Mouse (Mus musculus): ENCODE data around the gene Spats2l.

Spats2l gene

DNA sequence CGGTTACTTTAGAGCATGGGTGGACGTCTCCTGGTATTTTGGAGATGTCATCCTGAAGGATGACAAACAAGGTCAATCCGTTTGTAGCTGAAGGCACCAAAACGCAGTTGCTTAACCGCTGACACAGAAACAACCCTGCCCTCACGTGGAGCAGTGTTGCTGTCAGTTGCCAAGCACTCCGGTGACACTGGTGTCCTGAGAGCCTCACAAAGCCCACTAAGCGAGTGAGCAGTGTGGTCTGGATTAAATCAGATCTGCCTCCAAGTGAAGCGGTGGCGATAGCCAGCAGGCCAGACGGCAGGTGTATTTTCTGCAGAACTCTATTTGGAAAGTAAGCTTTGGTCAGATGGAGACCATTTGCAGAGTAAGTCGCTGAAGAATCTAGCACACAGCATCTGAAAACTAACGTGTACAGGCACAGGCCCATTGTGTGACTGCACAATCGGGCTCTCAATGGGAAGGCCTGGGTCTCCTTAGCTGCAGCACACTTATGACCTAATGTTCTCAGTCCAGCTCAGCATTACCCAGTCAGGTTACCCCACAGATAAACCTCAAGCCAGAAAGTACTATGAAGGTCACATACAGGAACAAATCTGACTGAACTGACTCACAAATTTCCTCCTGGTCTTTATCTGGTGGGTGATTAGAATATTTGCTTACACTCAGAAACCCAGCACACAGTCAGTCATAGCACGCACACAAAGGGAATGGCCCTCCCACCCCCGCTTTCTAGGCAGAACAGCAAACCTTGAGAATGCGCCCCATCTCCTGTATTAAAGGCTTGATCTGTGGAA lies 51.2 kb downstream of the Spats2l start:
- no peak for DNase-seq (ENCODE audit: low spot score in 2 of 2)

DNA sequence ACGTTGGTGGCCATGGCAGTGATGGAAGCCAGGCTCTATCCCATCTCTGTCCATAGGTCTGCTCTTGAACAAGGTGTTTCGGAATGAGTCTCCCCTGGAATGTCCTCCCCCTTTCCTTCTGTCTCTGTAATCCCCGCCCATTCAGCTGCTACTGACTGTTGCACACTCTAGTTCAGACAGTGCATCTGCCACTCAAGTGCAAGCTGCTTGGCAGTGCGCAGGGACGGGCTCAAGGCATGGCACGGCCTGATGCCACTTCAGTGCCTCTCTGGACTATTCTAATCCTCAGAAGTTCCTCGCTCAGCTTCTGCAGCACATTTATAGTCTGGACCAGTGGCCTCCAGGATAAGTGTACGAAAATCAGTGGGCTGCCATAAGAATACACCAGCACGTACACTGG lies 52.3 kb downstream of the Spats2l start:
- no peak for DNase-seq (ENCODE audit: low spot score in 2 of 2)

DNA sequence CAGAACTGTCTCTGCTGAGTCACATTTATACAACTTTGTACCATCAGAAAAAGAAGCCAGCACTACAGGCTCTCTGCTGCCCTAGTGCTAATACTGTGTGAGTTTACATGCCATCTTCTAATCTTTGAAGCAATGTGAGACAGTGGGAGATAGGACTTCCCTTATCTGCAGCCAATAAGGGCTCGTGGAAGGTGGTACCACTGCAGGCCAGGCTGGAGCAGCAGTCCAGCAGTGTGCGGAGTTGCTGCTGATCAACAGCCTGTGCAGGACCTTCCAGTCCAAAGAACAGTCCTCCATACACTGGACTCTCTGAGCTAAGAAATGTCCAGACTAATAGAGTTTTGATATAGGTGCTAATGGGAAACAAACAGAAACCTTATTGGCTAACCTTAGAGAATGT lies 59.2 kb downstream of the Spats2l start:
- DNase-seq (ENCODE audit: low spot score in 2 of 2), result no peak

DNA sequence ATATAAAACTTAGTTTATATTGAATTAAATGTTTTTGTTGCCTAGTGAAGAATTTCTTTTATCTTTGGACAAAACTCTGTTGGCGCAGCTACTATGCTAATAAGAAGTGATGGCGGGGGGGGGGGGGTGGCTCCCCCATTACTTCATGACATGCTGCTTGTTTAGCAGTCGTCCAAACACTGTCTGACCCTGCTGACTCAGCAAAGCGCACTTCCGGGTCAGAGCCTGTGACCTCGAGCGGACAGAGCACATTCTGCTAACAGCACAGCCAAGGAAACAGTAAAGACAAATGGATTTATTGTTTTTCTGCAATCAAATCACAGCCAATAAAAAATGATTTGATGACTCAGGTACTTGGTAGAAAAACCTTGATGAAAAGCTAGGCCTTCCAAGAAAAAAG lies 61.2 kb downstream of the Spats2l start:
- DNase-seq (ENCODE audit: low spot score in 2 of 2), result no peak

DNA sequence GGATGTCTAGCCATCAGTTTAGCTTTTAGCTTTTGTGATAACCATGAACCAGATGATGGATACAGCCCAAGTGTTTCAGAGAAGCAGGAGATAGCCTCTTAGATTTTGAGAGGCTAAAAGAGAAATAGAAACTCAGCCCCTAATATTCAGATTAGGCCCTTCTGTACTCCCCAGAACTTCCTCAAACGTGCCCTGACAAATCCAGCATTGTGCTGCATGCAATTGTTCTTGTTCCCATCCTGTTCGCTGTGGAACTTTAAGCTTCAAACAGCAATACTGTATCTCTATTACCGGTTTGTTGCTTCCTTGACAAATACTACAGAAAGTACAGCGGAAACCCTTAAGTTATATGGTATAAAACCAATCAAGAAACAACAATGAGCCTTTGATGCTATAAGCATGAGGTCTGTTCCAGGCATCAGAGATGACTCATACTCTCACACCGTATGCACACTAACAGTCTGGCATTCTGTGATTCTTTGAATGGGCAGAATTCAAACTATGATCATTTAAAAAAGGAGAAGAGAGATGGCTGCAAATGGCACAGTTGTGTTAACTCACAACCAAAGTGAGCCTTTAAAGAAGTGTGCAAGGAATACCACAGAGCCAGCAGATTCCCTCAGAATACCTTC lies 62.8 kb downstream of the Spats2l start:
- DNase-seq (ENCODE audit: low spot score in 2 of 2), result no peak

DNA sequence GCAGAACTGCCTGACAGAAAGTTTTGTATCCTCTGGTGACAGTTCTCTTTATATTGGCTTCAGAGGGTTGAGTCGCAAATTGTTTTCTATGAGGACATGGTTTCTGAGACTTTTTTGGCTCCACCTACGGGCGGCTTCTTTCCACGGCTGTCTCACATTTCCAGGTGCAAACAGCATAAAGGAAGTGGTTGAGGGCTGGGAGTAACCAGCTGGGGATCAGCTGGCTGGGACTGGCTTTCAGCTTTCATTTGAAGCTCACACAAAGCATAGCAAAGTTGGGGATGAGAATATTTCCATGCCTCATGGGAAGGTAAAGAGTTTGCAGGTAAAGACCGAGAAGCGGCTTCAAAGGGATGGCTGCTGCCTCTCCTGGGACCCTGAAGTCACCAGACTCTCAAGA lies 65.9 kb downstream of the Spats2l start:
- no peak for DNase-seq (ENCODE audit: low spot score in 2 of 2)

DNA sequence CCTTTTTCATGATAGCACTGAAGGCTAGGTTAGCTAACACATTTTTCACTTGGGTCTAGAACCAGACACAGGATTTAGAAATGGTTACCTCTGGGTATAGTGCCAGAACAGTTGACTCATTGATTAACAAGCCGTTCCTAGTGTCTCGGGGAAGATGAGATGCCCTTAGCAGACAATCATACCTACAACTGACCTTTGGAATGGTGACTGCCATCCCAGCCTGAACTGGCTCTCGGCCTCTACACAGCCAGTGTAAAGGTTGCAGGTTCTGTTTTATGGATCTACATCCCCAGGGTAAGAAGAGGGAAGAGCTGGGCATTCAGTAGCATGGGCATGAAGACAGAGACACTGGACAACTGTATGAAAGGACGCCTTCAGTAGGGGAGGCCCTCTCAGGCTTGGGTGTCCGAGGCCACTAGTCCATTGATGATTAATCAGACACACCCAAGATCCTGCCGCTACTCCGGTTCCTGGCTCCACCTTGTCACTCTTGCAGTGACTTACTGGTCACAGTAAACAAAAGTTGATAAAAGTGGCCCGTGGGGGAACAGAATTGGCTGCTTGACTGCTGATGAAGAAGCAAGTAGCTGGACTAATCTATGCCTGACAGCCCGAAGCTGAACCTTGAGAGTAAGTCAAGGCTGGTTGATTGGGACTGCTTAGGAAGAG lies 71.2 kb downstream of the Spats2l start:
- DNase-seq (ENCODE audit: low spot score in 2 of 2), result no peak

DNA sequence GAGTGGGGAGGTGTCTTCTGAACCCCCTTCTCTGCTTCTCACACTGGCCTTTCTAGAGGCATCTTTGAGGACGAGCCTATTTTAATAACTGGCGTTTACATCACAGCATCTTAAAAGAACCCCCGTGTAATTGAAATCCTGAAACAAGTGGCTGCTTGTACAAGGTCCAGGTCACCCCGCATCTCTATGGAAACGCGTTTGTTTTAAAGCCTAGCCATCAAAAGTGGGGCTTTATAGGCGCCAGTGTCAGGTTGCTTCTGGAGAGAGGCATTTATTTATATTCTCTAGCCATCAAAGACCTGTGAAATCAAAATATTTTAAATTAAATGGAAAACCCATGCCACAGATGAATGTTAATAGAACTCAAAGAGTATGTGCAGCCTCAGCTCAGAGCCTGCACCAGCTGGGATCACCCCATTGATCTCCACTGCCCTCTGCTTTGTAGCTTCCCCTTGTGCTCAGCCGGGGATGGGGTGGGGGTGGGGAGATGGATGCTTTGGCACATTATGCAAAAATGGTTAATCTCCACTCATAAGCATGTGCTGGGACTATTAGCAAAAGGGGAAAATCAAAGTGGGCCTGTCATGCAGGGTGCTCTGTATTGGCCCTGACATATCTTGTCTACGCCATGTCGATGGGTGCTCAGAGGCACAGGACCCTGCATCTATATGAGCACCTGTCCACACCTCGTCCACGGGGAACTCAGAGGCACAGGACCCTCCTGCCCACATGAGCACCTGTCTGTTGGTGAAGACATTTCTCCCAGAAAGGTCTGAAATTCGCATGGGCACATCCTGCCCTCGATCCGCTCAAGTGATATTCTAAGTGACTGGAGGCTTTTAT lies 73.1 kb downstream of the Spats2l start:
- no peak for DNase-seq (ENCODE audit: low spot score in 2 of 2)

DNA sequence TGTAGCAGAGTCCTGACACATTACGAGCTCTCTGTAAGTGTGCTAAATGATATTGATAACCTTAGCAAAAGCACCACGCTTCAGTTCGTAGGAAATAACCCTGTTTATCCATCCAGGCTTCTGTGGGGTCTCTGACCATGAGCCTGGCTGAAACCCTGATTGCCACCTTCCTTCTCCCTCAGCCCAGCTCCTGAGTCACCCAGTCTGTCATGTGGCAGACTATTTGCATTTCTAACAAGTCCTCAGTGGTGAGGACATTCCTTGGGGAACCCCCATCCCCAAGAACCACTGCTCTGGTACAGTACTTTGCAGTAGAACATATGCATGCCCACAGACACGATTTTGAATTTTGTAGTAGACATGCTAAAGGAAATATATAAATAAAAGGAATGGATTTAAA lies 75.1 kb downstream of the Spats2l start:
- DNase-seq (ENCODE audit: low spot score in 2 of 2), result no peak

DNA sequence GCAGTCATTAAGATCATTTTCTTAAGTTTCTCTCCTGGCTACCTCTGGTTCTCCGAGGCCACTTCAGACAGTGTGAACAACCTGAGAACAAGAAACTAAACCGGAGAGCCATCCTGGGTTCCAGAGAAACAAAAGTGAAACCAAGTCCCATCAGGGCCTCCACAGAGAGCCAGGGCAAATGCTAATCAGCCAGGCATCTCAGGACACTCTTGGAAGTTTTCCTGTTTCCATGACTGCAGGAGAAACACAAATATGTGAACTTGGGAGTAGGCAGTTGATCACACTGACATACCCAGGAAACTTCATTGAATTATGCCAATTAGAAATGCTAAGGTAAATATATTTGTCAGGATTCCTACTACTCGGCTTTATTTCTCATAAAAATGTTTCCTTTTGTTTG lies 76.0 kb downstream of the Spats2l start:
- DNase-seq (ENCODE audit: low spot score in 2 of 2), result peak; percentile 64 to 73

DNA sequence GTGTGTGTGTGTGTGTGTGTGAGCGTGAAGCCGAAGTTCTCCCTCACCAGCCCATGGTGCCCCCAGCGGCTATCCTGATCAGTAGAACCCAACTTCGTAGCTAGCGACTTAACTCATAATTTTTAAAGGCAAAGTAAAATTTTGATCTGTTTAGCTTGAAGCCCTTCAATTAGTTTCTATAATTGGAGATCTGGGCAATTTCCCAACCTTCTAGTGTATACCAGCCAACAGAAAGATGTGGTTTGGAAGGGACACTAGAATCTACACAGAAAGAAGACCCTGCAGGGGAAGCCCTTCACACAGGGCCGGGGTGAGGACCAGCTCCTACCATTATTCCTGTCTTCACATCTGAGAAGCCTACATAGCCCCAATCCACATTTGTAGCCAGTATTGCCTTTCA lies 77.9 kb downstream of the Spats2l start:
- no peak for DNase-seq (ENCODE audit: low spot score in 2 of 2)

DNA sequence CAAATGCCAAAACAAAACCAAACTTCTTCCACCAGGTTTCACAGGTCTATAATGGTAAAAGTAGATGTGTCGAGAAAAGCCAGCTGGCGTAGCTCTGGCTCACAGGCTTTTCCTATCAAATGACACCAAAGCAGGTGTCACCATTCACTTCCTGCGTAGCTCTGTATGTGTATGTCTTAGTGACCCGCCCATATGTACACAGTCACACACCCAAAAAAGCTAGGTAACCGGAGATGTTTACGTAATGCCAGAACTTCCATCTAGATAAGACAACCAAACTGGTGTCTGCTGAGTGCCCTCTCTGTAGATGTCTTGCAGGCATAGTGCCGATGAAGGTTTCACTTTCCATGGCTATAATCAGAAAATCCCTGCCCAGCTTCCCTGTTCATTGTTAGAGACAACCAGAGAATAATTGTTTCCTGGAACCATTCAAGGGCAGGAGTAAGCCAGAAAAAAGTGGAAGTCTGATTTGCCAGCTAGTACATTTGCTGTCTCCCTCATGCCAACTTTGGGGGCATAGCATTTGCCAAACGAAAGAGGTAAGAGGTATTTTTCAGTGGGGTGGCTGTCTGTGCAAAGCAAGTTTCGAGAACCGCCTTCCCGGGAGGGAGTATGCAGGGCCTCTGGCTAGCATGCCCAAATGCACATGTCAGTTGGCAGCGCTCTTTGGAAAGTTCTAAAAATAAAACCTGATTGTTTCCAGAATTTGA lies 78.8 kb downstream of the Spats2l start:
- peak; percentile 52 to 58 for DNase-seq (ENCODE audit: low spot score in 2 of 2)

DNA sequence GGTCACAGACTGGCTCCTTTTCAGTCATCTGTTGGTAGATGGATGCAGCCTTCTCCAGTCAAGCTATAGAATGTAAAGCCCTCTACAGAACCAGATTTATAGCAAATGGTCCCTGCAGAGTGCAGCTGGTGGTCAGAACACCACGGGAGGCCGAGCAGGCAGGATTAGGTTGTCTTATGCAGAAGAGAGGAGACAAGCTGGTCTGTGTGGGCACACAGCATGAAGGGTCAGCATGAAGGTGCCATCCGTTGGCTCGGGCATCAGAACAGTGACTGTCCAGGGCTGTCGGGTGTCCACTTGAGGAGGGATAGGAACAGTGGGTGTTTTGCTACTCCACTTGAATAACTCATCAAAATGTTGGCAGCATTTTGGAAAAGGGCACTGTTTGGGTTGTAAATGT lies 83.8 kb downstream of the Spats2l start:
- DNase-seq (ENCODE audit: low spot score in 2 of 2), result no peak

DNA sequence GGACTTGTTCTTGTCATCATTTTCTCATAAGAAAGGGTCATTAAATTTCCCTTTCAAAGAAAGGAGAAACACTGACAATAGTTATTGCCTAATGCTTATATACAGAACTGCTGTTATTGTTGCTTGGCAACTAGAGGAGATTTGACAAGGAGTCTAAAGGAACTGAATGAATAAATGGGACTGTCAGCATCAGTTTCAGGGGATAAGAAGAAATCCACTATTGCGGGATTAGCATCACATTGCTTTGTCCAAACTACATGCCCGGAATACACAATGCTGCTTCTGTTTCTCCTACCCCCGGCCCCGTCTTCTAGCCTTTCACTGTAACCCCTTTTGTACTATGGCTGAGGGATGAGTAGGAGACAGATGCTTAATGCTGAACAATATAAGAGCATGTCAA lies 88.1 kb downstream of the Spats2l start:
- DNase-seq (ENCODE audit: low spot score in 2 of 2), result no peak

DNA sequence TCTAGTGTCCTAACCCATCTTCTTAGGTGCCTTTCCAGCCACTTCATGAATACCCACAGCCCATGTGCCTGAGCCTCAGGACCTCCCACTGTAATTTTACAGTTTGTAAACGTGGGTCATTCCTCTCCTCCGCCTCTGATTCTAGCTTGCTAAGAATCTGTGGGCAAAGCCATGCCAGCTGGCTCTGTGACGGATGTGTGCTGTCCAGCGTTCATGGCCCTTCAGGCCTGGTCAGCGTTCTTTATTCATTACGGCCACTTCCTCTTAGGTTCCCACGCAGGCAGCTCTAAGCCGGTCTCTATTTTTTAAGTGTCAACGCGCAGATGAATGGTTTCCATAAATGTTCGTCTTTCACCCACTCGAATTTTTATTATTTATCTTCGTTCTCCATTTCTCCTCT lies 94.7 kb downstream of the Spats2l start:
- no peak for DNase-seq (ENCODE audit: low spot score in 2 of 2)

DNA sequence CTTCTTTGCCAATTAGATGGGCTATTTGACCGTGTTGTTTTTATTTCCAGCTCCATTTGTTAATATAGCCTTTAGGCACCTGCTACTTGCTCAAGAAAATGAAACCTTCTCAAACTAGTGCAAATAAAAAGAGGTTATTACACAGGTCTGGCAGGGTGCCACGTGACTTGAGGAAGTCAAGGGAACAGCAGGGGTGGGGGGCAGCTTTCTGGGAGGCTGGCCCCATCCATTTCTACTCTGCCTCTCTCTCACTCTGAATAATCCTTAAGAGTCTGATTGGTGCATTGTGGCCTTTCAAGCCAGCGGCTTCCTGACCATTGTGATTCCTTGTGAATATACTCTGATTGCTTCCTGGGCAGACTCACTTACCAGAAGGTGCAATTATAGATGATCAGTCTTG lies 98.0 kb downstream of the Spats2l start:
- DNase-seq (ENCODE audit: low spot score in 2 of 2), result no peak

DNA sequence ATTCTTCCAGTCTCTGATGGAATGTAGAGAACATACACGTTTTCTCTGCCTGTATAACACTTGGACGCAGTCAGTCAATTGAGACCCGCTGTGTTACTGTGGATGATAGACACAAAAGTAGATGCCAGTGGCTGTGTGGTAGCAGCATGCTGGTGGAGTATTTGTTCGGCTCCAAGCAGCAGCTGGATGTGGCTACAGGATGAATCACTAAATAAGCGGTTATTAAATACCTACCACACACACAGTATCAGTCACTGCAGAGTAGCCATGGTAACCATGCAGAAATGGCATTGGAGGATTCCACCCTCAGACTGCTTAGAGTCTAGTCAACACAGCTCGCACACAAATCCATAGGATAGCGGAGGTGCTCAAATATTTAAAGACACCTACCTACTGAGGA lies 100.0 kb downstream of the Spats2l start:
- DNase-seq (ENCODE audit: low spot score in 2 of 2), result no peak

DNA sequence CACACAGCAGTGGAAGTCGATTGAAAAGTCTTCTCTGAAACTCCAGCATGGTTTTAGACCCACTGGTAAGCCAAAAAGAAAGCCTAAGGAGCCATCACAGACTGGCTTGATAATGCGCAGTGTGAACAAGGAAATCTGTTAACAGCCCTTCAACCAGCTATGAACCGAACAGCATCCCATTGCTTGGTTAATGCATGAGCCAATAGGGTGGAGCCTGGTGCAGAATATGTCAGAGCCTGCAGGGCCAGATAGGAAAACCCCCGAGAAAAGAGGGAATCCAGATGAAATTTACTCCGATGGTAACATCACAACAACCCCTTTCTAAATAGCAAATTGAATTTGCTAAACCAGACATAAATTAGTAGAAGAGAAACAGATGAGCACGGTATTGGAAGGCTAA lies 101.1 kb downstream of the Spats2l start:
- DNase-seq (ENCODE audit: low spot score in 2 of 2), result no peak

DNA sequence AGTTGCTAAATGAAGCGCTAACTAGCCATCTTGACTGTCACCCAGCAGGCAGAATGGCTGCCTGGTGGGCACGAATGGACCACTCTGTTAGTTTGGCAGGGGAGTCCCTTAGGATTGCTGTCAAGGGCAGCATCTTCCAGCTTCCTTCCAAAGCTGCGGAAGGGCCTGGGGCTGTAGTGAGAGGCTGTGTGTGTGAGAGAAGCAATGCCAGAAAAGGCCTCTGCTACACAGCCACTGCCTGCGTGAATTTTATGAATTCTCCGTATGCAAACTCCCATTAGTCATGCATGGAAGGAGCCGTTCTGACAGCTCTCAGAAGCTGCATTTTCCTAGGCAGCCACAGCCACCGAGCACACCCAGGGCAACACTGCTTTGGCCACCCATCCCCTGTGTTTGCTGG lies 101.5 kb downstream of the Spats2l start:
- no peak for DNase-seq (ENCODE audit: low spot score in 2 of 2)

DNA sequence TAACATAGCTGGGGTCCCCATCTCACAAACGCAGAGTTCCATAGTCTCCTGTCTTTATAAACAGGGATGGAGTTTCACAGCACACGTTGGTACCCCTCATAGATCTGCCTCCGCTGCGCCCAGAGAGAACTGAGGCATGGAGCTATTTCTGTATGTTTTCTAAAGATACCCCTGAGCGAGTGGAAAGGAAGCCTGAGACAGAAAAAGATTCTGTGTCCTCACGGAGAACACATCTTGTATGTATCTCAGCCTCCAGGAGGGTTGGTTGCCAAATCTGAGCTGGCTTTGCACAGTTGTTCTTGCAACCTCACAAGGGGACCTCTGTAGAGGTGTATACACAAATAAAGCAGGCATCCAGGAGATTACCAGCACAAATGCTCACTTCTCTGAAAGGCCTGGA lies 105.0 kb downstream of the Spats2l start:
- no peak for DNase-seq (ENCODE audit: low spot score in 2 of 2)

DNA sequence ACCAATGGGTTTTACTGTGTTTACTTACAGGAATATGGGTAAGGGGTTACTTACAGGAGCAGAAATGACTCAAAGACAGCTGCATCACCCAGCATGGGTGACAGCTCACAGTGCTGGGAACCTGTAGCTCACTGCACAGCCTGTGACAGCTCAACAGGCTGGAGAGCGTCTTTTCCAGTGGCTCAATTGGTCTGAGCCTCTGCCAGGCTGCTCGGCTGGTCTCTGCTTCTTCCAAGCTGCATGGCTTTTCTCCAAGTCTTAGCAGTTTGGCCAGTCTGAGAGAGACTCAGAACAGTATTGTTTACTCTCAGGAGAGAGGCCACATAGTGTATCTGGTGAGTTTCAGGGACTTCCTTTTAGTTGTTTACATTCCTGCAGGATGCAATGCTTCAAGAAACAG lies 110.9 kb downstream of the Spats2l start:
- peak; percentile 15 to 39 for DNase-seq (ENCODE audit: low spot score in 2 of 2)

DNA sequence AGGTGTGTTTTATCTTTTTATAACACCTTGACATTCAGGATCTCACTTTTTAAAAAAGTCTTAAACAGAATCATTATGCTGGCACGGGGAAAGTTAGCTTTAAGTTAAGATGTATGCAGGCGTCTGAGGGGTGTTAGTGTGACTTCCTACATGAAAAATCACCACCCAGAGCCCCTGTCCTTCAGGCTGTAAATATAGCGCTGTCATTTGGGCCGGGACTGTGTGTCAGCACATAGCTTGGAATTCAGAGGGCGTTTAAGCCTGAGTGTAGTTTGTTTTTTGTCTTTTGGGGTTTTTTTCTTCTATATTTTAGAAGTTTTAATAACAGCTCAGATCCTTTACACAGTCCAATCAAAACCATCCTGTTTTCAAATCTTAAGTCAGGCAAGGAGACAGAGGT lies 115.8 kb downstream of the Spats2l start:
- DNase-seq (ENCODE audit: low spot score in 2 of 2), result no peak

Measured in heart, adult 9 months (tissue).